Mouse (Mus musculus): ENCODE results near the gene Rbm39. TPM values are rescaled to one million over a fixed set of nuclear protein-coding genes. Genes with fewer than 3 reads are reported as not detected.

Gene Rbm39
- polyA plus RNA-seq, 1 experiment from 2014 or later, result 715 TPM

DNA sequence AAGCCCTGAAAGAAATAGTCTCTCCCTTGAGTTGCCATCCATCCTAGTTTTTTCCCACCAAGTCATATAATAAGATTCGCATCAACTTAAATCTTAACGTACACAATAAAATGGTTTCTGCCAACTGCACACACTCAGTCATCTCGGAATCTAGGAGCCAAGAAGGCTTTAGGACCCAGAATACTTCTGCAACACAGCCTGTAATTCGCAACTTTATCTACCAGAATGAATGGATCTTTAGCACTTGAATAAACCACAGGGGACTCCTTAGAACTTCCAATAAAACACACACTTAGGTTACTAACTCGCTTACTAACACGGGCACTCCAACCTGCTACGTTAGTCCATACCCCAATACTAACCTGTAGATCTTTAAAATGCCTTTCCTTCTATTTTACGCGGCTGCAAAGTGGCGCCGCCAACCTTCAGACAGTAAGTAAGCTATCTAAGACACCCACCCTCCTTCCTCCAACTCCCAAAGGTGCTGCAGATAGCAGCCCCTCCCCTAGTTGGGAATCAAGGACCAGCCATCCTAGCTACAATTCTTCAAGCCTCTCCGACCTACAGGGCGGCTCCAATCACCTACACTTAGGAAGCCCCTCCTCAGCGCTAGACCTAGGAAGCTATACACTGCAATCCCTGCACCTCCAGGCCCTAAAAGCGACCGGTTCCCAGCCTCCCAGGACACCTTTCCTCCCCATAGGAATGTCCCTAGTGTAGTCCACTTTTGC lies 69.2 kb downstream of the Rbm39 start:
- no peaks in the 10 kb centered on the region for H3K36me3 ChIP-seq (ENCODE audit: control insufficient read depth, insufficient read depth, low read length)
- DNase-seq (ENCODE audit: low spot score), result peak; percentile 64
- H3K9me3 ChIP-seq (ENCODE audit: control insufficient read depth, low read length), result no peaks in the 10 kb centered on the region
- 0 out of 2 replicates have a peak, but pooled peaks cover 2% of the 10 kb centered on the region for H3K4me1 ChIP-seq (replicated peaks; ENCODE audit: control insufficient read depth, insufficient read depth, low read length)
- peak overlapping the region; percentile 98 for H3K9ac ChIP-seq (ENCODE audit: low read depth, low read length)
- peak overlapping the region; percentile 55 for H3K4me2 ChIP-seq (replicated peaks; ENCODE audit: low read depth, low read length)
- WGBS, result 1% methylated on average over 16 of the region's 16 CpGs
- H3K27me3 ChIP-seq (ENCODE audit: control insufficient read depth, insufficient read depth, low read length), result no peaks in the 10 kb centered on the region
- peak; percentile 67 for ATAC-seq (ENCODE audit: low FRiP score)
- peak overlapping the region; percentile 89; the same call in 1 of the 2 replicates for H3K27ac ChIP-seq (ENCODE audit: low read depth, low read length)
- peak overlapping the region; percentile 96 for H3K4me3 ChIP-seq (ENCODE audit: low read depth, low read length)

Other genes starting within 250 kb of the Rbm39 start
- gene Uqcc1, start 249.9 kb downstream of the Rbm39 start, polyA plus RNA-seq (2014; fragmentation: Nextera tagmentation; extraction: Ambion mirVana), result 69.6 and 80.8 TPM in 2 replicates
- not detected in 2 replicates for gene Gm15557, start 239.5 kb downstream of the Rbm39 start, polyA plus RNA-seq (2014; fragmentation: Nextera tagmentation; extraction: Ambion mirVana)
- 1.3 and 1.4 TPM in 2 replicates for gene Gdf5, start 234.9 kb downstream of the Rbm39 start, polyA plus RNA-seq (2014; fragmentation: Nextera tagmentation; extraction: Ambion mirVana)
- 14.9 and 23.3 TPM in 2 replicates for gene Cep250, start 223.8 kb downstream of the Rbm39 start, polyA plus RNA-seq (2014; fragmentation: Nextera tagmentation; extraction: Ambion mirVana)
- gene 6430550D23Rik, start 172.3 kb downstream of the Rbm39 start, polyA plus RNA-seq (2014; fragmentation: Nextera tagmentation; extraction: Ambion mirVana), result 1.4 and 2.5 TPM in 2 replicates
- gene Ergic3, start 172.2 kb downstream of the Rbm39 start, polyA plus RNA-seq (2014; fragmentation: Nextera tagmentation; extraction: Ambion mirVana), result 238 and 243 TPM in 2 replicates
- gene Fer1l4, start 127.3 kb downstream of the Rbm39 start, polyA plus RNA-seq (2014; fragmentation: Nextera tagmentation; extraction: Ambion mirVana), result not detected in 2 replicates
- gene Spag4, start 115.1 kb downstream of the Rbm39 start, polyA plus RNA-seq (2014; fragmentation: Nextera tagmentation; extraction: Ambion mirVana), result 3.9 and 4.8 TPM in 2 replicates
- 45.1 and 46.1 TPM in 2 replicates for gene Cpne1, start 68.3 kb downstream of the Rbm39 start, polyA plus RNA-seq (2014; fragmentation: Nextera tagmentation; extraction: Ambion mirVana)
- gene Rbm12, start 68.3 kb downstream of the Rbm39 start, polyA plus RNA-seq (2014; fragmentation: Nextera tagmentation; extraction: Ambion mirVana), result 38.4 and 41.6 TPM in 2 replicates
- 19.7 and 20.1 TPM in 2 replicates for gene Gm28036, start 53.1 kb downstream of the Rbm39 start, polyA plus RNA-seq (2014; fragmentation: Nextera tagmentation; extraction: Ambion mirVana)
- 386 and 402 TPM in 2 replicates for gene Romo1, start 36.2 kb downstream of the Rbm39 start, polyA plus RNA-seq (2014; fragmentation: Nextera tagmentation; extraction: Ambion mirVana)
- 37.1 and 37.7 TPM in 2 replicates for gene Nfs1, start 36.1 kb downstream of the Rbm39 start, polyA plus RNA-seq (2014; fragmentation: Nextera tagmentation; extraction: Ambion mirVana)
- 80.9 and 104 TPM in 2 replicates for gene Phf20, start 16.2 kb upstream of the Rbm39 start, polyA plus RNA-seq (2014; fragmentation: Nextera tagmentation; extraction: Ambion mirVana)
- gene Cnbd2, start 132.1 kb upstream of the Rbm39 start, polyA plus RNA-seq (2014; fragmentation: Nextera tagmentation; extraction: Ambion mirVana), result 4.4 and 4.6 TPM in 2 replicates
- gene Scand1, start 132.5 kb upstream of the Rbm39 start, polyA plus RNA-seq (2014; fragmentation: Nextera tagmentation; extraction: Ambion mirVana), result 81.9 and 87.2 TPM in 2 replicates
- 4.0 and 5.0 TPM in 2 replicates for gene Epb41l1, start 240.7 kb upstream of the Rbm39 start, polyA plus RNA-seq (2014; fragmentation: Nextera tagmentation; extraction: Ambion mirVana)